Mouse (Mus musculus): Measurements from ENCODE around the gene Dclk1.

- no peak for TF ChIP-seq CTCF (IDR thresholded peaks at IDR 0.05; ENCODE audit: low read depth, low read length)
- no peak for TF ChIP-seq GATA1 (IDR thresholded peaks at IDR 0.05; ENCODE audit: borderline replicate concordance, low read length)
- TF ChIP-seq POLR2AphosphoS5 (IDR thresholded peaks at IDR 0.05; ENCODE audit: insufficient replicate concordance, low read depth, low read length), result no peak
- TF ChIP-seq TAL1 (conservative IDR thresholded peaks at IDR 0.05; ENCODE audit: low read depth, low read length), result no peak
- no peak for TF ChIP-seq GATA2 (IDR thresholded peaks at IDR 0.05; ENCODE audit: borderline replicate concordance, low read depth, low read length)
These were observed 173.4 kb downstream of the Dclk1 start for GRCm38 (mm10) chr3:55415527-55415950.
